Mouse (Mus musculus) limb, embryonic 14.5 days (tissue): ENCODE data around the gene Gm20920. TPM values are rescaled to one million over a fixed set of nuclear protein-coding genes. Genes with fewer than 3 reads are reported as not detected.
"Not testable (repeated sequence)": the region's sequence is repeated elsewhere in the genome, so short reads cannot be mapped to it uniquely, and the experiment has no call there.

Experiments used
- ATAC-seq: fragments of 200-750 bp; cut with Nextera tagmentation; 2 replicates; pipeline ENCODE4 v1.8.0; 2017; ENCODE audit warnings: low read depth, moderate number of reproducible peaks, moderate TSS enrichment; ENCODE audit not compliant: low FRiP score
- DNase-seq: peaks from one replicate; pipeline ENCODE4 v3.0.0-alpha.2; 2015; ENCODE audit warnings: low spot score
- H3K27ac ChIP-seq: fragments of 300-500 bp; sonication (generic); replicated peaks from 2 replicates; pipeline ENCODE4 v1.5.1; 2014; ENCODE audit warnings: low read depth, mild to moderate bottlenecking, low read length, moderate library complexity, mixed read lengths
- H3K27me3 ChIP-seq: fragments of 300-500 bp; sonication (generic); 2 replicates; pipeline ENCODE4 v1.6.1; 2014; ENCODE audit warnings: low read length, mixed read lengths; ENCODE audit not compliant: control insufficient read depth, insufficient read depth
- H3K36me3 ChIP-seq: fragments of 300-500 bp; sonication (generic); 2 replicates; pipeline ENCODE4 v1.6.1; 2014; ENCODE audit warnings: mild to moderate bottlenecking, low read length, moderate library complexity, mixed read lengths; ENCODE audit not compliant: control insufficient read depth, insufficient read depth
- H3K4me1 ChIP-seq: fragments of 300-500 bp; sonication (generic); 2 replicates; pipeline ENCODE4 v1.6.1; 2014; ENCODE audit warnings: antibody characterized with exemption, low read length, mixed read lengths; ENCODE audit not compliant: control insufficient read depth, insufficient read depth
- H3K4me2 ChIP-seq: fragments of 300-500 bp; sonication (generic); replicated peaks from 2 replicates; pipeline ENCODE4 v1.6.1; 2014; ENCODE audit warnings: low read depth, mild to moderate bottlenecking, low read length, moderate library complexity; ENCODE audit not compliant: severe bottlenecking
- H3K4me3 ChIP-seq: fragments of 300-500 bp; sonication (generic); replicated peaks from 2 replicates; pipeline ENCODE4 v1.5.1; 2014; ENCODE audit warnings: low read length
- H3K9ac ChIP-seq: fragments of 300-500 bp; sonication (generic); 2 replicates; pipeline ENCODE4 v1.6.1; 2014; ENCODE audit warnings: mild to moderate bottlenecking, low read depth, low read length, moderate library complexity; ENCODE audit not compliant: severe bottlenecking
- H3K9me3 ChIP-seq: fragments of 300-500 bp; sonication (generic); 2 replicates; pipeline ENCODE4 v1.6.1; 2016; ENCODE audit warnings: low read length; ENCODE audit not compliant: control insufficient read depth
- WGBS: fragments of 180-500 bp; shearing (Covaris S2); extraction: QIAGEN DNeasy Blood & Tissue Kit; methylation state at CpG from one replicate; pipeline ENCODE4 v1.1.7; 2014; 5-methylcytosine and 5-hydroxymethylcytosine counted together
- polyA plus RNA-seq, 2 experiments: library from polyadenylated mRNA; depleted of rRNA in 1 of 2; stranded (reverse) in 1 of 2; unstranded in 1 of 2; fragments of >200 nt; fragmentation: Nextera tagmentation in 1 of 2; extraction: Ambion mirVana in 1 of 2; gene quantifications; 2 replicates each; pipeline versions ENCODE4 v1.2.1 to v1.2.3; 2012 to 2014

The Gm20920 gene
- not detected in 2 replicates for polyA plus RNA-seq (2012; rRNA removed)
- polyA plus RNA-seq (2014; fragmentation: Nextera tagmentation; extraction: Ambion mirVana): not detected in 2 replicates

DNA sequence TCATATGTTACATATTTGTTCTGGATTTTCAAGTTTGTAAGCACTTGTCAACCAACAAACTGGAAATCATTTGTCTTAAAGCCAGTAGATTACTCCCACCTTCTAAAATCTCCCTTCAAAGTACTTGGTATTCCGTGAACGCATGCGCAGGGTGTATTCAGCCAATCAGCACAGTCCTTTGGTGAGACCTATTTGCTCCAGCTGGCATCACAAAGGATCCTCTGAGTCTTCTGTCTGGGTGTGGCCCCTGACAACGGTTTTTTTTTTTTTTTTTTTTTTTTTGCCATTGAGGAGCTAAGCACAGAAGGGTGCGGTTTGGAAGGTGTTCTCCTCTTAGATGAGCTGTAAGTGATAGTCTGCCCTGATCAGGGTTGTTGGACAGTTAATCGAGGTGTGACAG lies at the start of gene Gm20920:
TSS of gene Gm20920 (plus strand) at position 301 of the 400 bp plus-strand sequence.
- H3K27me3 ChIP-seq, H3K9ac ChIP-seq, H3K36me3 ChIP-seq, H3K27ac ChIP-seq, ATAC-seq, H3K9me3 ChIP-seq, H3K4me3 ChIP-seq, H3K4me1 ChIP-seq, DNase-seq, H3K4me2 ChIP-seq: not testable (repeated sequence)
- WGBS: no CpG with 5 or more reads among the region's 6 CpGs
